Mouse (Mus musculus) megakaryocyte-erythroid progenitor cell, adult 5 weeks (primary cell): ENCODE data around the gene Cops7b. TPM values are rescaled to one million over a fixed set of nuclear protein-coding genes. Genes with fewer than 3 reads are reported as not detected.

ENCODE experiments used
- polyA plus RNA-seq: library from polyadenylated mRNA; stranded (reverse); fragments of >175 nt; gene quantifications from 2 replicates; pipeline ENCODE4 v1.2.3, GENCODE M21; 2012

Cops7b gene
- polyA plus RNA-seq = 22.4 and 24.1 TPM in 2 replicates

DNA sequence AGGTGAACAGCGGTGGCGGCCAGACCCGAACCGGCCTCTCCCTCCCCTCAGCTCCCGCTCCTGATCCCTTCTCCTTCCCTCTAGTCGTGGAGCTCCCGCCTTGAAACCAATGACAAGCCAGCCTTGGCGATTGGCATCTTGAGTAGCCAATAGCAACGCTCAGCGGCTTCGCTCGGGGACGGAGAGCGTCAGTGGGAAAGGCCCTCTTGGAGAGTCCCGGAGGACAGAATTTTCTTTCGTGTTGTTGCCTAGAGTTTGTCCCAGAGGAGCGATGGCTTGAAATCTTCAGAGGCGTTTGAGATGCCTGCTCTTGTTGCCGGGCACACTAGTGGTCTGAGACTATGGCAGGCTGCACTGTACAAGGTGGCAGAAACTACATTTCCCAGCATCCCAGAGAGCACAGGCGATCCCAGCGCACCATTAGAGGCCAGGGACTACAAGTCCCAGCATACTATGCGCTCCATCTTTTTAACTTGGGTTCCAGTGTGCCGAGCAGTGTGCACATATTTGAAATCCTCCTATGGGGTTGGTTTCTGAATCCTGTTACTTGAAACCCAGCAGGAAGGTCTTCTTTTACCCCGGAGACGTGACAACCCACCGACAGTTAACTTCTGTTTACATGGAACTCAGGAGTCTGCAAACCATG lies at the start of gene Cops7b, which contains the start of gene Pde6d:
Cops7b (plus strand) TSS at position 454 of the 646 bp plus-strand sequence.
Pde6d (minus strand) TSS at position 179 of the 646 bp plus-strand sequence.

Other genes starting within 250 kb of the Cops7b start
- 965 and 1,628 TPM in 2 replicates for gene Ncl, start 223.5 kb upstream of the Cops7b start, polyA plus RNA-seq
- not detected in 2 replicates for gene Nmur1, start 156.7 kb upstream of the Cops7b start, polyA plus RNA-seq
- gene Tex44, start 156.6 kb upstream of the Cops7b start, polyA plus RNA-seq = not detected in 2 replicates
- 11,220 and 12,314 TPM in 2 replicates for gene Ptma, start 56.2 kb upstream of the Cops7b start, polyA plus RNA-seq
- gene Pde6d, start 275 bp upstream of the Cops7b start, polyA plus RNA-seq = 37.8 and 51.1 TPM in 2 replicates
- gene Nppc, start 87.7 kb downstream of the Cops7b start, polyA plus RNA-seq = 0.38 and 0.82 TPM in 2 replicates
- 8.8 and 11.2 TPM in 2 replicates for gene Dis3l2, start 120.9 kb downstream of the Cops7b start, polyA plus RNA-seq